Mouse (Mus musculus): ENCODE results near the gene Cntn5. TPM values are rescaled to one million over a fixed set of nuclear protein-coding genes. Genes with fewer than 3 reads are reported as not detected.

Gene Cntn5
- polyA plus RNA-seq, 1 experiment from 2014 or later = 13.4 TPM

DNA sequence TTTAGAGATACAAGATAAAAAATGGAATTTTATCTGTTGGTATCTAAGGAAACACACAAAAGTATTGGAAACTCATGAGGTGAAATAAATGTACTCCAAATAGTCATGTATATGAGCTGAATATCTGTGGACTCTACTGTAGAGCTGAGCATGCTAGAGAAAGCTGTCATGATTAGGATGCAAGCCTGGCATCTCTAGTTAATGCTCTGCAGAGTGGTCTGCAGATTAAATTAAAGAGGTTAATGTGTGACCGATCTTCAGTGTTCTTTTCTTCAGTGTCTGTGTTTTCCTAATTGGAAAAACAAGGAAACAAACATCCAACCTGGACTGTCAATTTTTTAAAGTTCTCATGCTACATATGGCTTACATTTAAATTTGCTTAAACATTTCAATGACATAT, 1199.4 kb downstream of the Cntn5 start:
- Histone ChIP-seq H3K36me3 (no peaks in the 10 kb centered on the region), H3K4me2 (replicated peaks) (no peak overlapping the region), H3K9ac (replicated peaks) (no peak overlapping the region), H3K27me3 (no peaks in the 10 kb centered on the region), H3K4me1 (peaks cover 8% of the 10 kb centered on the region), H3K9me3 (no peaks in the 10 kb centered on the region), H3K4me3 (no peak overlapping the region), H3K27ac (replicated peaks) (no peak overlapping the region)
- 76% methylated on average over 1 of the region's 1 CpGs for WGBS
- ATAC-seq (replicated peaks) = no peak

DNA sequence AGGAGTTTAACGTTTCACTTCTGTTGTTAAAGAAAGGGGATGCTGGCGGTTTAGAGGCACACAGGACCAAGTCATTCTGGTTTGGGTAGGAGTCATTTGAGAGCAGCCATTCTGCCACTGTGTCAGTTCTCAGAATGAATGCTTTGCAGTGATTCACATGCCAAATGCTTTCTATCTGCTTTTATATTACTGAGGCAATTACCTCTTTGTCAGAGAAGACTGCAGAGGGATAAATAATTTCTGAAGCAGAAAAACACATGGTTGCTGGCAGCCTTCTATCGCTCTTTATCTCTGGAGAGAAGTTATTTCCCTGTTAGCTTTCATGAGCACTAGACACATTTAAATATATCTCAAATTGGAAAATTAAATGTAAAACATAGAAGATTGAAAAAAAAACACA, 1207.9 kb downstream of the Cntn5 start:
- 39% methylated on average over 3 of the region's 3 CpGs for WGBS
- no peaks in the 10 kb centered on the region for H3K9me3 ChIP-seq
- H3K36me3 ChIP-seq = no peaks in the 10 kb centered on the region
- H3K27ac ChIP-seq (replicated peaks) = no peak overlapping the region
- ATAC-seq (replicated peaks) = no peak
- H3K4me2 ChIP-seq (replicated peaks) = no peak overlapping the region
- H3K4me1 ChIP-seq = no peaks in the 10 kb centered on the region; the same call in 1 of the 2 replicates
- H3K27me3 ChIP-seq = no peaks in the 10 kb centered on the region
- no peak overlapping the region for H3K4me3 ChIP-seq
- H3K9ac ChIP-seq (replicated peaks) = no peak overlapping the region

GRCm38 (mm10) chr9:9682348-9682884, 1222.2 kb downstream of the Cntn5 start:
- no peaks in the 10 kb centered on the region for H3K36me3 ChIP-seq
- no peak overlapping the region for H3K4me3 ChIP-seq
- H3K9ac ChIP-seq (replicated peaks) = no peak overlapping the region
- WGBS = 22% methylated on average over 5 of the region's 5 CpGs
- H3K4me2 ChIP-seq (replicated peaks) = no peak overlapping the region
- peak; percentile 57 for ATAC-seq (replicated peaks)
- no peak overlapping the region for H3K27ac ChIP-seq (replicated peaks)
- 0 out of 2 replicates have a peak, but pooled peaks cover 8% of the 10 kb centered on the region for H3K4me1 ChIP-seq
- H3K27me3 ChIP-seq = no peaks in the 10 kb centered on the region
- H3K9me3 ChIP-seq = no peaks in the 10 kb centered on the region

DNA sequence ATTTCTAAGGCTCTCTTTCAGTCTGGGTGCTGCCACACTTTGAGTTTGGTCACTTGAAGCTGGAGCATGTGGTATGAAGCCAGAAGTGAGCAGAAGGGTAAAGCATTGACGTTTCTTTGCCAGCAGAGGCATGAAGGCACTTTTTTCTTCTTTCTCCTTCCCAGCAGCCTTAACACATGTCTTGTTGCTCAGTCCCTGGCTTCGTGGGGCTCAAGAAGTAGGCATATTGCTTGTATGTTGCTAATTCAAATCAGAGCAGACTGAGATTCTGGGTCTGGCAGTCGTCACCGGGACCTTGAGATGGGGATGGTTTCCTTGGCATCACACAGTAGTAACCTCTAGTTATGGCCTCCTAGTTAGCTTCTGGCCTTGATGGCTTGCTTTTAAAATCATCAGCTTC, 1228.5 kb downstream of the Cntn5 start:
- Histone ChIP-seq H3K9me3 (no peaks in the 10 kb centered on the region), H3K27me3 (no peaks in the 10 kb centered on the region), H3K9ac (replicated peaks) (no peak overlapping the region), H3K36me3 (no peaks in the 10 kb centered on the region), H3K4me1 (peaks cover 17% of the 10 kb centered on the region; the same call in 1 of the 2 replicates), H3K4me2 (replicated peaks) (no peak overlapping the region), H3K4me3 (no peak overlapping the region), H3K27ac (replicated peaks) (no peak overlapping the region)
- 78% methylated on average over 4 of the region's 4 CpGs for WGBS
- no peak for ATAC-seq (replicated peaks)

DNA sequence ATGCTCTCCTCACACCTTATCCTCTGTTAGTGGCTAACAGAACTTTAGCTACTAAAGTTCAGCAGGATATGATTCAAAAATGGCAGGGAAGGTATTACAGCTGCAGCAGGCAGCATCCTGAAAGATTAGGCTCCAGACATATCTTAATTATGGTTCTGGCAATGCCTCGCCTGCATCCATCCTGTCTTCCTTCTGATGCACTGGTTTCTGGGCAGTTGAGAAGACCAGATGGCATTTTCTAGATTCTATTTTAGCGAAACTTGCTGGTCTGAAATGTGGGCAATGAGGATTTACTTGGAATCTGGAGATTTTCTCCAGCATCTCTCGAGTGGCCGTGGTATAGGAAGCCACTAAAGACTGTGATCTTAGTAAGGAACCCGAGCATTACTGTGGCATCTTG, 1230.0 kb downstream of the Cntn5 start:
- Histone ChIP-seq H3K4me1 (peaks cover 14% of the 10 kb centered on the region; the same call in 1 of the 2 replicates), H3K4me3 (no peak overlapping the region), H3K9me3 (no peaks in the 10 kb centered on the region), H3K4me2 (replicated peaks) (no peak overlapping the region), H3K27ac (replicated peaks) (no peak overlapping the region), H3K9ac (replicated peaks) (no peak overlapping the region), H3K27me3 (no peaks in the 10 kb centered on the region), H3K36me3 (no peaks in the 10 kb centered on the region)
- ATAC-seq (replicated peaks) = no peak
- WGBS = 82% methylated on average over 5 of the region's 5 CpGs

- WGBS = 10% methylated on average over 13 of the region's 13 CpGs
- no peaks in the 10 kb centered on the region for H3K9me3 ChIP-seq
- H3K27ac ChIP-seq (replicated peaks) = no peak overlapping the region
- ATAC-seq (replicated peaks) = peak; percentile 83
- no peaks in the 10 kb centered on the region for H3K36me3 ChIP-seq
- peaks cover 14% of the 10 kb centered on the region; the same call in 1 of the 2 replicates for H3K4me1 ChIP-seq
- H3K4me2 ChIP-seq (replicated peaks) = 0 out of 2 replicates have a peak overlapping the region, but pooled peaks have one; percentile 1
- no peaks in the 10 kb centered on the region for H3K27me3 ChIP-seq
- H3K9ac ChIP-seq (replicated peaks) = no peak overlapping the region
- H3K4me3 ChIP-seq = no peak overlapping the region
Measured at GRCm38 (mm10) chr9:9673277-9674049, 1231.1 kb downstream of the Cntn5 start.

DNA sequence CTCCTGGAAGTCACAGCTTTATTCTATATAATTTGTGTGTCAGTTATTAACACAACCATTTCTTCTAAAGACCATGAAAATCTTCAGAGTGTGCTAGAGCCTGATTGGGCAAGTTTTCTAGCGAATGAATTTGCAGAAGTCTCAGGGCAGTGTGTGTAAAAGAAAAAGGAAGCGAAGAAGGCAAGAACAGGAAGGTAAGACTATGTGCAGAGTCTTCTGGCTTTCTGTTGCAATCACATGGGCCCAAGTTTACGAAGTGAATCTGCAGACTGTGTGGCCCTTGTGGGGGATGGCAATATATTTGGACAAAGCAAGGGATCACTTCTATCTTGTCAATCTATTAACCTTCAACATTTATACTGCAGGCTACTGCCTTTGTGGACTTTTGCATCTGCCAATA, 1251.1 kb downstream of the Cntn5 start:
- Histone ChIP-seq H3K27ac (replicated peaks) (no peak overlapping the region), H3K9me3 (no peaks in the 10 kb centered on the region), H3K4me2 (replicated peaks) (no peak overlapping the region), H3K9ac (replicated peaks) (no peak overlapping the region), H3K4me1 (no peaks in the 10 kb centered on the region), H3K27me3 (no peaks in the 10 kb centered on the region), H3K36me3 (no peaks in the 10 kb centered on the region), H3K4me3 (no peak overlapping the region)
- no peak for ATAC-seq (replicated peaks)
- 89% methylated on average over 3 of the region's 3 CpGs for WGBS

GRCm38 (mm10) chr9:9647361-9647760, 1257.2 kb downstream of the Cntn5 start:
- Histone ChIP-seq H3K9ac (replicated peaks) (no peak overlapping the region), H3K27me3 (no peaks in the 10 kb centered on the region), H3K4me3 (no peak overlapping the region), H3K36me3 (no peaks in the 10 kb centered on the region), H3K9me3 (no peaks in the 10 kb centered on the region), H3K27ac (replicated peaks) (no peak overlapping the region), H3K4me2 (replicated peaks) (no peak overlapping the region), H3K4me1 (no peaks in the 10 kb centered on the region)
- ATAC-seq (replicated peaks) = no peak
- WGBS = 93% methylated on average over 3 of the region's 3 CpGs

GRCm38 (mm10) chr9:9646276-9646675, 1258.3 kb downstream of the Cntn5 start:
- H3K36me3 ChIP-seq = no peaks in the 10 kb centered on the region
- WGBS = 57% methylated on average over 1 of the region's 1 CpGs
- no peak for ATAC-seq (replicated peaks)

More at GRCm38 (mm10) chr9:9646276-9646675, 1258.3 kb downstream of the Cntn5 start:
- no peaks in the 10 kb centered on the region for H3K4me1 ChIP-seq
- no peak overlapping the region for H3K4me2 ChIP-seq (replicated peaks)
- no peak overlapping the region for H3K27ac ChIP-seq (replicated peaks)
- H3K9ac ChIP-seq (replicated peaks) = no peak overlapping the region
- no peaks in the 10 kb centered on the region for H3K9me3 ChIP-seq
- no peak overlapping the region for H3K4me3 ChIP-seq
- H3K27me3 ChIP-seq = no peaks in the 10 kb centered on the region

Small RNA genes lying within 50 kb of the gene (microRNA-seq; reads per million reads assigned to microRNA genes)
- gene Gm24496 = not detected
- gene Gm25086 = not detected
- not detected for gene Gm26195
- not detected for gene Mir6237

Measured in forebrain, embryonic 15.5 days (tissue).